Mouse (Mus musculus) forebrain, embryonic 13.5 days (tissue): ENCODE measurements at regions not wholly inside any gene's neighbourhood (a gene's known extent, or its start where the extent isn't known, plus 50 kb on each side); places are given as distances from the start of the nearest gene placed in this dataset.
"Not testable (repeated sequence)": the region's sequence is repeated elsewhere in the genome, so short reads cannot be mapped to it uniquely, and the experiment has no call there.

Source experiments
- ATAC-seq: fragments of 200-750 bp; cut with Nextera tagmentation; 2 replicates; pipeline ENCODE4 v1.8.0; 2017
- H3K27ac ChIP-seq: fragments of 300-500 bp; sonication (generic); 2 replicates; pipeline ENCODE4 v1.5.1; 2015; ENCODE audit warnings: inconsistent platforms, mild to moderate bottlenecking, moderate library complexity
- H3K27me3 ChIP-seq: fragments of 300-500 bp; sonication (generic); 2 replicates; pipeline ENCODE4 v1.6.1; 2015; ENCODE audit warnings: mild to moderate bottlenecking, inconsistent platforms
- H3K36me3 ChIP-seq: fragments of 300-500 bp; sonication (generic); 2 replicates; pipeline ENCODE4 v1.6.1; 2015; ENCODE audit warnings: mild to moderate bottlenecking, inconsistent platforms; ENCODE audit not compliant: poor library complexity, severe bottlenecking
- H3K4me1 ChIP-seq: fragments of 300-500 bp; sonication (generic); 2 replicates; pipeline ENCODE4 v1.6.1; 2015; ENCODE audit warnings: inconsistent platforms
- H3K4me2 ChIP-seq: fragments of 300-500 bp; sonication (generic); 2 replicates; pipeline ENCODE4 v1.6.1; 2015; ENCODE audit warnings: inconsistent platforms, mild to moderate bottlenecking, moderate library complexity
- H3K4me3 ChIP-seq: fragments of 300-500 bp; sonication (generic); 2 replicates; pipeline ENCODE4 v1.5.1; 2015; ENCODE audit warnings: mild to moderate bottlenecking, inconsistent platforms
- H3K9ac ChIP-seq: fragments of 300-500 bp; sonication (generic); 2 replicates; pipeline ENCODE4 v1.6.1; 2015; ENCODE audit warnings: mild to moderate bottlenecking, inconsistent platforms
- H3K9me3 ChIP-seq: fragments of 300-500 bp; sonication (generic); replicated peaks from 2 replicates; pipeline ENCODE4 v1.6.1; 2016; ENCODE audit warnings: inconsistent platforms
- WGBS: fragments of 180-500 bp; shearing (Covaris S2); methylation state at CpG from one replicate; pipeline ENCODE4 v1.1.7; 2015; 5-methylcytosine and 5-hydroxymethylcytosine counted together

GRCm38 (mm10) chr19:18015371-18015770 lies 177.9 kb upstream of the Pcsk5 start:
- no peak overlapping the region for H3K9ac ChIP-seq
- 95% methylated on average over 1 of the region's 1 CpGs for WGBS
- no peak for ATAC-seq

GRCm38 (mm10) chr19:18012029-18012428 lies 174.6 kb upstream of the Pcsk5 start:
- 77% methylated on average over 7 of the region's 7 CpGs for WGBS
- no peak for ATAC-seq
- Histone ChIP-seq H3K9me3 (no peaks in the 10 kb centered on the region), H3K27me3 (no peaks in the 10 kb centered on the region), H3K4me3 (no peak overlapping the region), H3K36me3 (no peaks in the 10 kb centered on the region), H3K27ac (no peak overlapping the region), H3K4me2 (no peak overlapping the region), H3K4me1 (no peaks in the 10 kb centered on the region), H3K9ac (no peak overlapping the region)

More at GRCm38 (mm10) chr19:18015371-18015770, 177.9 kb upstream of the Pcsk5 start:
- no peaks in the 10 kb centered on the region for H3K9me3 ChIP-seq
- no peaks in the 10 kb centered on the region for H3K27me3 ChIP-seq
- H3K36me3 ChIP-seq, result no peaks in the 10 kb centered on the region
- H3K4me3 ChIP-seq, result no peak overlapping the region
- no peak overlapping the region for H3K4me2 ChIP-seq
- no peaks in the 10 kb centered on the region for H3K4me1 ChIP-seq
- no peak overlapping the region for H3K27ac ChIP-seq

GRCm38 (mm10) chr19:17997561-17997960 lies 160.1 kb upstream of the Pcsk5 start:
- no peak overlapping the region for H3K9ac ChIP-seq
- no peak overlapping the region for H3K4me2 ChIP-seq
- ATAC-seq, result no peak
- no peaks in the 10 kb centered on the region for H3K36me3 ChIP-seq
- no peaks in the 10 kb centered on the region for H3K4me1 ChIP-seq
- H3K4me3 ChIP-seq, result no peak overlapping the region
- WGBS, result 84% methylated on average over 3 of the region's 3 CpGs
- H3K9me3 ChIP-seq, result no peaks in the 10 kb centered on the region; the same call in 1 of the 2 replicates
- H3K27ac ChIP-seq, result no peak overlapping the region
- H3K27me3 ChIP-seq, result no peaks in the 10 kb centered on the region

GRCm38 (mm10) chr19:17983416-17983815 lies 146.0 kb upstream of the Pcsk5 start:
- Histone ChIP-seq H3K4me3 (no peak overlapping the region), H3K36me3 (no peaks in the 10 kb centered on the region), H3K27me3 (no peaks in the 10 kb centered on the region), H3K9me3 (no peaks in the 10 kb centered on the region), H3K27ac (no peak overlapping the region), H3K4me2 (no peak overlapping the region), H3K9ac (no peak overlapping the region), H3K4me1 (no peaks in the 10 kb centered on the region)
- ATAC-seq, result no peak
- WGBS, result 95% methylated on average over 1 of the region's 1 CpGs

GRCm38 (mm10) chr19:17965566-17965965 lies 128.1 kb upstream of the Pcsk5 start:
- Histone ChIP-seq H3K4me2 (no peak overlapping the region), H3K9ac (no peak overlapping the region), H3K4me1 (no peaks in the 10 kb centered on the region), H3K36me3 (no peaks in the 10 kb centered on the region), H3K9me3 (no peaks in the 10 kb centered on the region), H3K27ac (no peak overlapping the region), H3K4me3 (no peak overlapping the region), H3K27me3 (no peaks in the 10 kb centered on the region)
- WGBS, result 83% methylated on average over 1 of the region's 1 CpGs
- no peak for ATAC-seq

- ATAC-seq, result no peak
Observed at GRCm38 (mm10) chr19:17958440-17958839, 121.0 kb upstream of the Pcsk5 start.

GRCm38 (mm10) chr19:17932665-17933064 lies 95.2 kb upstream of the Pcsk5 start:
- ATAC-seq, result no peak
- no peaks in the 10 kb centered on the region for H3K4me1 ChIP-seq
- no peak overlapping the region for H3K9ac ChIP-seq
- no peak overlapping the region for H3K4me2 ChIP-seq
- WGBS, result 70% methylated on average over 4 of the region's 4 CpGs
- no peak overlapping the region for H3K27ac ChIP-seq
- no peaks in the 10 kb centered on the region for H3K36me3 ChIP-seq
- H3K27me3 ChIP-seq, result no peaks in the 10 kb centered on the region
- no peaks in the 10 kb centered on the region for H3K9me3 ChIP-seq
- H3K4me3 ChIP-seq, result no peak overlapping the region

More at GRCm38 (mm10) chr19:17958440-17958839, 121.0 kb upstream of the Pcsk5 start:
- Histone ChIP-seq H3K27ac (no peak overlapping the region), H3K4me1 (no peaks in the 10 kb centered on the region), H3K9ac (no peak overlapping the region), H3K36me3 (no peaks in the 10 kb centered on the region), H3K27me3 (no peaks in the 10 kb centered on the region), H3K4me2 (no peak overlapping the region), H3K4me3 (no peak overlapping the region), H3K9me3 (no peaks in the 10 kb centered on the region)

- not testable (repeated sequence) for H3K27ac ChIP-seq, H3K27me3 ChIP-seq, H3K36me3 ChIP-seq, H3K9ac ChIP-seq, H3K9me3 ChIP-seq, H3K4me3 ChIP-seq, H3K4me1 ChIP-seq, H3K4me2 ChIP-seq, ATAC-seq
- WGBS, result 87% methylated on average over 8 of the region's 8 CpGs
Observed at GRCm38 (mm10) chr19:17927121-17927520, 89.7 kb upstream of the Pcsk5 start.

GRCm38 (mm10) chr19:17907579-17907978 lies 70.1 kb upstream of the Pcsk5 start:
- H3K4me3 ChIP-seq, result no peak overlapping the region
- H3K4me2 ChIP-seq, result no peak overlapping the region
- no peaks in the 10 kb centered on the region for H3K27me3 ChIP-seq
- no peak overlapping the region for H3K27ac ChIP-seq
- H3K9ac ChIP-seq, result no peak overlapping the region
- no peaks in the 10 kb centered on the region for H3K4me1 ChIP-seq
- no peak for ATAC-seq
- 92% methylated on average over 1 of the region's 1 CpGs for WGBS
- H3K36me3 ChIP-seq, result no peaks in the 10 kb centered on the region
- no peaks in the 10 kb centered on the region for H3K9me3 ChIP-seq

- no peak overlapping the region for H3K9ac ChIP-seq
- ATAC-seq, result no peak
- H3K9me3 ChIP-seq, result no peaks in the 10 kb centered on the region
- H3K27ac ChIP-seq, result no peak overlapping the region
- no peak overlapping the region for H3K4me2 ChIP-seq
- 88% methylated on average over 3 of the region's 3 CpGs for WGBS
- no peaks in the 10 kb centered on the region for H3K4me1 ChIP-seq
- H3K4me3 ChIP-seq, result no peak overlapping the region
- no peaks in the 10 kb centered on the region for H3K27me3 ChIP-seq
- no peaks in the 10 kb centered on the region for H3K36me3 ChIP-seq
Observed at GRCm38 (mm10) chr19:17904120-17904519, 66.7 kb upstream of the Pcsk5 start.

- no peaks in the 10 kb centered on the region for H3K27me3 ChIP-seq
- H3K27ac ChIP-seq, result no peak overlapping the region
- no peak overlapping the region for H3K4me2 ChIP-seq
- H3K9me3 ChIP-seq, result no peaks in the 10 kb centered on the region
- no peak overlapping the region for H3K9ac ChIP-seq
- no peak overlapping the region for H3K4me3 ChIP-seq
- no peaks in the 10 kb centered on the region for H3K4me1 ChIP-seq
- no peaks in the 10 kb centered on the region for H3K36me3 ChIP-seq
- no peak for ATAC-seq
Observed at GRCm38 (mm10) chr19:17892615-17893014, 55.2 kb upstream of the Pcsk5 start.
